Mouse (Mus musculus) kidney, adult 9 months (tissue): Measurements from ENCODE around the gene Aplf.
A peak's percentile ranks its signal among the peaks of the same experiment; 100 is the strongest.
"Not testable (repeated sequence)": the region's sequence is repeated elsewhere in the genome, so short reads cannot be mapped to it uniquely, and the experiment has no call there.

Source experiments
- DNase-seq: peaks from one replicate; pipeline ENCODE4 v3.0.0; 2022

Aplf gene

DNA sequence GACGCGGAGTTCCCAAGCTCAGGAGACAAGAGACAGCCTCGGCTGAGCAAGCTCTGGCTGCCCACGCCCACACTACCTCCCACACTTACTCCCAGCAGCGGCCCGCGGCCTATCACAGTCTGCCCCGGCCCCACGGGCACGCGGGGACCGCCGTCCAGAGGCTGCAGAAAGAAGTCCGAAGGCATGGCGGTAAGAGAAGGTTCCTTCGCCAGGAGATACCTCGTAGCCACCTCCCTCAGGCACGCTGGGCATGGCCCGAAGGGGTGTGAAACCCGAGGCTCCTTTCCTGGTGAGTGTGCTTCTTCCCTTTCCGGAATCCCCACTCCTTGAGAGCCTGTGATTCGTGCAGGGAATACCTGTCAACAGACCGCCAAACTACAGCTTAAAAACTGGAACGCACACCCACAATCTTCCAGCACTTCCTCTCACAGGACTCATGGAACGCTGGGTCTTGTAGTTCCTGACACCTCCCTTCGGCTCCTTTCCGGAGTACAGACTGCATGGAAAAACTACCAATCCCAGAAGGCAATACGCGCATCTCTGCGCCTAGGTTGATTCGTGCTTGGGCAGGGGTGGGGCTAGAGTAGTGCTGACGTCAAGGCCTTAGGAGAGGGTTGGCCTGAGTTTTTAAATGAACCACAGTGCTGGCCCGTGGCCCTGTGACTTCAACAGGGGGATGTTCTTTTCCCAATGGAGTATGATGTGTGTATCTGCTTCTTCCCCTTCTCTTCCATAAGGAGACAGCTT lies at the start of gene Aplf:
TSS of gene Aplf (minus strand) at position 423 of the 747 bp plus-strand sequence.
- DNase-seq: peak; percentile 97

DNA sequence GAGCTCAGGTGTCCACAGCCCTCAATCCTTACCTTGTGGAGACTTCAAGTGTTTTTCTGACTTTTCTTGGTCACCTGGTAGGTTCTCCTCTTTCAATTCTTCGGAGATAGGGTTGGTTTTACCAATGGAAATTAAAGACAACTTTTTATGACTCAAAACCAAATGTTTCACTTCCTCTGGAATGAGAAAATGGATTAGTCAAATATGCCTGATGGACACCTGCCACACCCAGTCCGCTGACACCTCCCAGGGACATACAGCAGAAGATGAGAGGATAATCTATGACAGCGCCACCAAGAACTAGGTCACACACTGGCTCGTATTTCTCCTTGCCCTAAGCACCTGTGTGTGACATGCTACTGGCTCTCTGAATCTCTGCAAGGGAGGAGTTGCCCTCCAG lies 42.1 kb upstream of the Aplf start:
- no peak for DNase-seq

DNA sequence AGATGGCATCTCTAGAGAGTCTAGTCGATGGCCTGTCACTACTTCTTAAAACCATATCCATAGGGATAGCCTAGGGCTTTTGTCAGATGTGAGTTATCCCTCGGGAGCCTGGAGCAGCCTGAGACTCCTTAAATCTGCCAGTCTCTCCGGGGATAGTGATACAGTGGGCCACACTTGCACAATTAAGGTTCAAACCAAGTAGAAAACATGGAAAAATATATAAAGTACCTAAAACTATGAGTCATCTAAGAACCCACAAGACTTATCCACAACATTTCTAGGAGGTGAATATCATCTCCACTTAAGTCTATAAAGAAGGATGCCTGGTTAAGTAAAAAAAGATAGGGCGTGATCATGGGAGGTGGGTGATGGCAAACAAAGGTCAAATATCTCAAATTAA lies 40.3 kb upstream of the Aplf start:
- DNase-seq: no peak

- DNase-seq: peak; percentile 10
Measured at GRCm38 (mm10) chr6:87706246-87706645, 34.3 kb upstream of the Aplf start.

DNA sequence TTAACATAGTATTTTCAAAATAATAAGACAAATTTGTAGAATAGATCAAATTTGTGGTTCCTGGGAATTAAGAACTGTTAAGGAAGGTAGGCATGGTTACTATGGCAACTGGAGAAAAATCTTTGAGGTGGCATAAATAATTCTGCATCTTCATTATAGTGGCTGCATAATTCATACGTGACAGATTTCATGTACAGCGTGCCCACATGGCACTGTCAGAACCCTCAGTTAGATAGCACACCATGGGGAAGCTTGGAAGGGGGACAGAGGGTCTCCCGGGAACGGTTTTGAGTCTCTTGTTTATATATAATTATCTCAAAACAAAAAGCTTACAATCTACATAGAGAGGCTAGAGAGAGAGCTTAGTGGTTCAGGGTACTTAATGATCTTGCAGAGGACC lies 24.6 kb upstream of the Aplf start:
- no peak for DNase-seq

- peak; percentile 29 for DNase-seq
Measured at GRCm38 (mm10) chr6:87695947-87696346, 24.0 kb upstream of the Aplf start.

DNA sequence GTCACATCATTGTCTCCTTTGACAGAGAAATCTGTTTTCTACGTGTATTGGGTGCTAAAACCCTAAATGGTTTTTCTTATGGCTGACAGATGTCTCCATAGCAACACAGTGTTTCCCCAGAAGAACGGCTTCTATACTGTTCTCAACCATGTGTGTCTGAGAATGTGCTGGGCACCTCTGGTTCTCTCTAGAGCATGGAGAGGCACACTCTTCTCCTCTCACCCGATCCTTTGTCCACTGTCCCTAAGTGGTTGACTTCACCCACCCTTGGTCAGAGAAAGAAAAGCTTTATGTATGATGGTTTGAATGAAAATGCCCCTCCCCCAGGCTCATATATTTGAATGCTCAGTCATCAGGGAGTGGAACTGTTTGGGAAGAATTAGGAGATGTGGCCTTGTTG lies 8.4 kb upstream of the Aplf start:
- no peak for DNase-seq

- DNase-seq: peak; percentile 7
Measured at GRCm38 (mm10) chr6:87672661-87673060, 668 bp upstream of the Aplf start.

DNA sequence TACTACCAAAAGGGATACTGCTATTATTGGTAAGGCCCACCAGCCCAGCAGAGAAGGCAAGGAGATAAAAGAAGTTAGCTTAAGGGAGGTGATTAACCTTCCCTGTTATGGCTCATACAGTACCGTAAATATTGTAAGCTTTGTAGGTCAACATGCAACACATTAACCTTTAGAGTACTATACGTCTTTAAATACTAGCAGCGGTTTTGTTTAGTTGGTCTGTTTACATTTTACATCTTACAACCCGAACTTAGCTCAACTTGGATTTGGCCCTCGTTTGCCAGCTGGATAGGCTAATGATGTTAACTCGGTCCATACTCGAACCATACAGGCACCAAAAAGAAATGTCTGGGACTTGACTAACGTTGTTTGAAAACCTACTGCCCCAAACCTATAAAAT lies 640 bp downstream of the Aplf start:
- no peak for DNase-seq

- peak; percentile 69 for DNase-seq
Measured at GRCm38 (mm10) chr6:87669894-87670588, 2.0 kb downstream of the Aplf start.

GRCm38 (mm10) chr6:87668733-87669132 lies 3.3 kb downstream of the Aplf start:
- DNase-seq: no peak

DNA sequence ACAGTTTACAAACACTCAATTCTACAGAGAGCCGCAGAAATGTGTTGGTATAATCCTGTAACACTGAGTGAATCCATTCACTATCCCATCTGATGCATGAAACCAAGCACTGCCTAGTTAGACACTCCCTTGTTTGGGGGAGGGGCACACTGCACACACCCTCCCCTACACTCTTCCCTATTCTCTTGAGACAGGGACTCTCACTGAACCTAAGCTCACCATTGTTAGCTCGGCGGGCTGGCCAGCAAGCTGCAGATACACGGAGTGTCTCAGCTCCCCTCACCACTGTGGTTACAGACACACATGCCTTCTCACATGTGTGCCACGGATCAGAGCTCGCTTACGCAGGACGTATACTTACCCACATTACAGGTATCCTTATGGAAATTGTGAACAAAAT lies 4.2 kb downstream of the Aplf start:
- no peak for DNase-seq

GRCm38 (mm10) chr6:87663445-87663844 lies 8.5 kb downstream of the Aplf start:
- no peak for DNase-seq

DNA sequence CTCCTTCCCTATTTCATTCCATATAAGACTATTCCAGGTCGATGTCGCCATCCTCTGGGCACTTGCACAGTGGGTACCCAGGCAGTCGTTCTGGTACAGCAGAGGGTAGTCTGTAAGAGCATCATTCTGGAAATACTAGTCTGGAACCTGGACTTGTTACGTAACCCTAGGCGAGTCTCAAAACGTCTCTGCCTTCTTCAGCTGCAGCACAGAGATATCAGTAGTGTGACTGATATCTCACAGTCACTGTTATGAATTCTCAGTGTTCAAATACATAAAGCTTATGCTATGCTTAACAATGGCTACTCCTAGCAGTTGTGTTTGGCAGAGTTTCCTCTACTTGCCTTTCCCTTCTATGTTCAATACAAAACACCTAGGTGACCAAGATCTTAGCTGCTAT lies 9.8 kb downstream of the Aplf start:
- no peak for DNase-seq

DNA sequence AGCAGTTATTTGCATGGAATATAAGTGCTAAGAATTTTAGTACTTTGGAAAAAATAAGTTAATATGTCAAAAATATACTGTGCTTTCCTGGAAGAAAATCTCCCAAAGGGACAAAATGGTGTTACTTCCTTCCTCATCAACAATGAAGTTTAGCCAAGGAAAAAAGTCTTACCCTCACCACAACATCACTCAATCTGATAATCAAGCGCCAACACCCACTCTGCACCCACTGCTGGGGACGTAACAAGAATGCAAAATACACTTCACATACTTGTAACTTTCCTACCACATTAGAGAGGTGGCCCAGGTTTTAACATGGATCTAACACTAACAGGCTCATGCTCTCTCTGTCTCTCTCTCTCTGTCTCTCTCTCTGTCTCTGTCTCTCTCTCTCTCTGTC lies 10.3 kb downstream of the Aplf start:
- no peak for DNase-seq

GRCm38 (mm10) chr6:87658816-87659215 lies 13.2 kb downstream of the Aplf start:
- no peak for DNase-seq

- DNase-seq: no peak
Measured at GRCm38 (mm10) chr6:87653904-87654638, 17.9 kb downstream of the Aplf start.

DNA sequence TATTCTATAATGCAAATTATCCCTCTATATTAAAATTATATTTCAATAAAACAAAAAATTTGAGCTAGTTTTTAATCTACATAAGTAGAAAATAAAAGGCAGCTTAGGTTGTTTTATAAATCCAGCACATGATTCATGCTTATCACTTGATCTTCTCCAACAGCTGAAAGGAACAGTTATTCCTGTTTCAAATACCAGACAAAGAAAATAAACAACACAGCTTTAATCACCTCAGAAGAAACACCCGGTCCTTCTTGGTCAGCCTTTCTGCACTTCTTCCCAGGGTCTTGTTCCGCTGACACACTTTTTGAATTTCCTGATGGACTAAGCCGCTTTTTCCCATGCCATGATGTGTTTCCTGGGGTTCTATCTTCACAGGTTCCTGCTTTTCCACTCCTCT lies 18.5 kb downstream of the Aplf start:
- no peak for DNase-seq

- no peak for DNase-seq
Measured at GRCm38 (mm10) chr6:87652670-87653069, 19.3 kb downstream of the Aplf start.

DNA sequence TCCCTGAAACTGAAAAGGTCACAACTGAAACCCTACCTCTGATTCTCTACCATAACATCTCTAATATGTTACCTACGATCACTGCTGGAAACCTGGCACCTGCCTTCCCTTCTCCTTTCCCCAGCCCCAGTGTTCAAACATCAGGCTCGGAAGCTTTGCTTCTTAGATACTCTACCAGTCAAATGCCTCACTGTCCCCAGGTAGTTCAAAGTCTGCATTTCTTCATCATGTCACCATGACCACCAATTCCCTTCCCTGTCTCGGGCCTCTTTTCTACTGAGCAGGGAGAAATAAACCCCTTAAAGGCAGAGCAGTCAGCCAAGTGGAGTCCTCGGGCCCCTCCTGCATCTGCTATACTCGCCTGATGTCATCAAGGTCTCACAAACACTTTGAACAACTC lies 20.2 kb downstream of the Aplf start:
- DNase-seq: no peak

DNA sequence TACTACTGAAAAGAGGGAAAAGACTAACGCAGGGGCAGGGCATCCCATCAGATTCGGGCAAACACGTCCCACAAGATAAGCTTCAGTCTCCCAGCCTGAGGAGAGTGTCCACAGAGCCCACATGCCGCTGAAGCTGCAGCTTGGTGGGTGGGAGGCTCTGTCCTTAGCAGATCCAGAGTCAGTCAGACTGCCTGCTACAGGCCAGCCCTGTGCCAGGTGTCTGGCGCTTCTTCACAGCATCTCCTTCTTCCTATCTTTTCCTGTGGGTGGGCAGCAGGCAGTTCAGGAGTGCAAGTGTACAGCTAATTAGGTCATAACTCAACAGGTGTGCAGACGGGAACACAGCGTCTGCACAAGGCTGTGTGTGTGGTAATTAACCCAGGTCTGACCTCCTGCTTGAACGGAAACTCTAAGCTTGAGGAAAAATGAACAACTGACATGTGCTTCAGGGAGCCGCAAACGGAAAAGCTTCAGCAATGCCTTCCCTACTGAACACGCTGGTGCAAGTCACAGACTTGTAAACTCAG lies 33.8 kb downstream of the Aplf start:
- no peak for DNase-seq

DNA sequence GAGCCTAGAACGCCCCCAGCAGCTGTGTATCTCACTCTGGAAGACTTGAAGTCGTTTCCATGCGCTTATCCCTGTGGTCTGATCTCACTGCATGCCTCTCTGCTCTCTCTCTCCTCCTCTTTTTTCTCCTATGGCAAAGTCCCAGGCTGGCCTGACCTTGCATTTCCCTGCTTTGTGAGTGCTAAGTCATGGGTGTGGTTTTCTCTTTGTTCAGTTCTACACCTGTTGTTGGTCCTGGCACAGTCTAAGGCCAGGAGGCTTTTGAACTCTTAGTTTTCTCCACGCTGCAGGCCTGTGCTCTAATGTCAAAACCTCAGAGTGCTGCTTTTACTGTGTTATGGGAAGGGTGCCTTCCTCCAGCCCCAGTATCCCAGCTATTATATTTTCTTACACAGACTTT lies 39.8 kb downstream of the Aplf start:
- DNase-seq: no peak

DNA sequence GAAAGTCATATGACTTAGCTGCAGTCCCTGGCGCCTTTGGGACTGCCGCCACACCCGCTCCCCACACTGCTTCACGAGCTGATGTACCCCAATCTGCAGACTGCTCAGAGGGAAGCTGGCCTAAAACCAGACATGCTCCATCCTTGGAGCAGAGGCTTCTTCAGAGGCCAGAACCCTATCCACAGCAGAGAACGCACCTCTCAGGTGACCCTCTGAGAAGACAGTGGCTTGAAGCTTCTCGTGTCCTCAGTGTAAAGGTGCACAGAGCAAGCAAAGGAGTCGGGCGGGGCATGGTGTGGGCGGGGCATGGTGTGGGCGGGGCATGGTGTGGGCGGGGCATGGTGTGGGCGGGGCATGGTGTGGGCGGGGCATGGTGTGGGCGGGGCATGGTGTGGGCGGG lies 43.1 kb downstream of the Aplf start:
- not testable (repeated sequence) for DNase-seq

DNA sequence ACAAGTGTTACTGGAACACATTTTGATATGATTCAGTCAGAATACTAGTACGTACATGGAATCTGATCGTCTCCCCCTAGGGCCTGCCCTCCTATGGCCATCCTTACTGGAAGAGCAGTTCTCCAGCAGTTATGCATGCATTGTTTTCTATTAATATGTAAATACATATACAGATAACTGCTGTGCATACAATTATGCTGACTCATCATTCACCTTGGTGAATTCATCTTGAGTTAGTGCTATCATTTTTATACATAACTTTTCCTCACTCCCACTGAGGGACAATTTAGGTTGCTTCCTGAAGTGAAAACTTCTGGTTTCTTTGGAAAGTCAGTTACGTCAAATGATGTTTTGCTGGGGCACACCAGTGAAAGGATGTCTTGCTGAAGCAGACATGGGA lies 48.8 kb downstream of the Aplf start:
- DNase-seq: no peak
